Mouse (Mus musculus) kidney, adult 18-20 months (tissue): ENCODE measurements at regions not wholly inside any gene's neighbourhood (a gene's known extent, or its start where the extent isn't known, plus 50 kb on each side); places are given as distances from the start of the nearest gene placed in this dataset.
"Not testable (repeated sequence)": the region's sequence is repeated elsewhere in the genome, so short reads cannot be mapped to it uniquely, and the experiment has no call there.

Experiments
- DNase-seq: peaks from one replicate; pipeline ENCODE4 v3.0.0; 2021

GRCm38 (mm10) chr17:61337094-61337493, 1544.0 kb downstream of the Efna5 start:
- DNase-seq: no peak

DNA sequence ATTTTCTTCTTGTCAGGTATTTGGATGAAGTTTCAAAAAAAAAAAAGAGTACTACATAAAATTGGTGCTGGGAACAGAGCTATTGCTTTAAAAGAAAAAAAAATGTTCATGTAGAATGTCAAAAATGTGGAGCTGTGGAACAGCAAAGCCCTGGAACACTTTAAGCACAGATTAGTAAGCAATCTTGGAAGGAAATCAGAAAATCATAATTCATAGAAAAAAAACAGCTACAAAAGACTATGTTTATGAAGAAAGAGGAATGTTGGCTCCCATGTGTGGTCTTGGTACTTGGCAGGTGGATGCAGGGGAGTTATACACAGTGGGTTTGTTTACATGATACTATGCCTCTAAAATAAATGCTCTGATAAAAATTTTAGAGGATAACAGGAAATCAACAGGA, 1555.7 kb downstream of the Efna5 start:
- DNase-seq: no peak

DNA sequence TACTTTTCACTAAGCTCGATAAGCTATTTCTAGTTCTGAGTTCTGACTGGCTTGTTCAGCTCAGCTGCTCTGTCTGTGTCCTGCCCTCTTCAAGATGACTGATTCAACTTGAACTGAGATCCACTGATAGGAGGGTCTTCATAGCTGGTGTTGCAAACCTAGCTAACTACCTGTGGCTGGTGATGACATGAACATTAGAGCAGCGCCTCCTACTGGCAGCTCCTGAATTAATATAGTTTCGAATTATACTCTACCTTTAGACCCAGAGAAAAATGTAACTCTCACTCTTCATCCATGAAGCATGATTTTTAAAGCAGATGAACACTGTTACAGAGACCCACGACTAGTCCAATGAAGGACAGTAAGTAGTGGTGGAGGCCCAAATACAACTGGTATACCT, 1560.3 kb downstream of the Efna5 start:
- no peak for DNase-seq

GRCm38 (mm10) chr17:61313424-61313823, 1567.7 kb downstream of the Efna5 start:
- DNase-seq: no peak

GRCm38 (mm10) chr17:61311189-61311588, 1569.9 kb downstream of the Efna5 start:
- no peak for DNase-seq

DNA sequence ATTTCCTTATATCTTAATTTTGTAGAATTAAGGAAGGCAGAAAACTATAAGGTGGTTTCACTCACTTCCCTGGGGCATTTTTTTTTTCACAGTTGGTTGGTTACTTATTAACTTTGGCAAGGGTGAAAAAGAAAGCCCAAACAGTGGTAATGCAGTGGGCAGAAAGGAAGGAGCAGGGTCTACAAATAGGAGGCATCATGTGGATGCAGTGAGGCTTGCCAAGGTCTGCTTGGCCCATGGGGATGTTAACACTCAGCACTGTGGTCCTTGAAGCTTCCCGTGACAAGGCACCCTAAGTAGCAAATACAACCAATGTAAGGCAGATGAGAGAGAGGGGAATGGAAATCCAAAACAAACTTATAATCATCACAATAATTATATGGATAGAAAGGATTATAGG, 1577.5 kb downstream of the Efna5 start:
- DNase-seq: no peak

- DNase-seq: peak; percentile 8
Measured at GRCm38 (mm10) chr17:61301984-61302383, 1579.1 kb downstream of the Efna5 start.

- DNase-seq: no peak
Measured at GRCm38 (mm10) chr17:61301171-61301570, 1579.9 kb downstream of the Efna5 start.

- no peak for DNase-seq
Measured at GRCm38 (mm10) chr17:61291129-61291528, 1590.0 kb downstream of the Efna5 start.

DNA sequence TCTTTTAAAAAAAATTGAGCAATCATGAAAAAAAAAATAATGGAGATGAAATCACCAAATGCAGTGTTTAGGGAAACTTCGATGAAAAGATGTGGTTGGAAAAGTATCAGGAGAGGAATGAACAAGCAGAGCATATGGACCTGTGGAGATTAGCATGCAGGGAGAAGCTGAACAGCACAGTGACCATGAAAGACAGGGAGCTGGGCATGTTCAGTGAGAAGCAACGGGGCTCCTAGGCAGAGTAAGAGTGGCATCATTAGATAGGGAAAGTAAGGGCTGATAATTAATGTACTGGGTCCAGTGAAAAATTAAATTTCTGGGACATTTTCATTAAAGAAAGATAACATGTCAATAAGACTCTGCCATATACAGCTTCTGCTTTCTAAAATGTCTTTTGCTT, 1592.5 kb downstream of the Efna5 start:
- DNase-seq: no peak

DNA sequence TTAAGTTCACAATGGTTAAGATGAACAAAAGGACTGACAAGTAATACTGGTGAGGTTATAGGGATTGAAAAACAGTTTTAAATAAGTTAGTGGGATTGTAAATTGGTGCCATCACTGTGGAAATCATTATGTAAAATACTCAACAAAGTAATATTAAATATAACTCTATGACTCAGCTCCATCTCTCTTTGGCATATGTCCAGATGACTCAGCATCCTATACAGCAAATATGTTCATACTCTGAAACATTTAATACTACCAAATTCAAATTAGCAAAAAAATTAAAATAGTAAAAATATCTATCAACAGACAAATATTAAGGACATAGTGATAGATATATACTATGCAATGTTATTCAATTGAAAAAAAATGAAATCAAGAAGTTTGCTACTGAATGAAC, 1607.5 kb downstream of the Efna5 start:
- DNase-seq: no peak

- DNase-seq: not testable (repeated sequence)
Measured at GRCm38 (mm10) chr17:61256526-61256925, 1624.6 kb downstream of the Efna5 start.

- no peak for DNase-seq
Measured at GRCm38 (mm10) chr17:61248411-61248810, 1632.7 kb downstream of the Efna5 start.

GRCm38 (mm10) chr17:61217198-61217722, 1663.9 kb downstream of the Efna5 start:
- no peak for DNase-seq

- no peak for DNase-seq
Measured at GRCm38 (mm10) chr17:61204316-61204715, 1676.8 kb downstream of the Efna5 start.

DNA sequence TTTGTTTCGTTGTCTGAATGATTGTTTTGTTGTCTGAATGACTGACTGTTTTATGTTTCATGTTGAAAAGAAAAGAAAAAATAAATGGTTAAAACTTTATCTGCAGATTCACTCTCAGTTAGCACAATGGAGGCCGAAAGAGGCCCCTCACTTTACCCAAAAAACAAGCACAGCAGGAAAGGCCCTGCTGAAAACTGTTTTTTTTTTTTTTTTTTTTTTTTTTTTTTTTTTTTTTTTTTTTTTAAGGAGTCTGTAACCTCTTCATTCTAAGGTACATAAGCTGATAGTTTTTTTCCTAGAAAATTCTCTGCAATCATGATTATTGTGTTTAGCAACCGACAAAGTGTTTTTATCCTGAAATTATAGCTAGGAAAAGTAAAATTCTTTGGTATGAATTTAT, 1693.2 kb downstream of the Efna5 start:
- not testable (repeated sequence) for DNase-seq

DNA sequence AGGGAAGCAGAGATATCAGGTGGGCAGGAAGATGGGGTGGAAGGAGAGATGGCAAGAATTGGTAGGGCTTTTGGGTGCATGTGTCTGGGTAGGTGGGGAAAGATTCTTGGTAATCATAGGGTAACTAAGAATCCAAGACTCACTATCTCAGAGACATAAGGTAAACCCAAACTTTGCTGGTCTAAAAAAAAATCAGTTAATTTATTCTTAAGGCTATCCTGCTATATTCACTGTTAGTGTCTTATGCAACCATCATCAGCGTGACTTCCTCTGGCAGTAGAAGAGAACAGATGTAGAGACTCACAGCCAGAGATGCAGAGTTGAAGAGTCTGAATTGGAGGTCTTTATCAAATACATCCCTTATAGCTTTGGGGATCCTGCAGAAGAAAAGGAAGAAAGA, 1704.5 kb downstream of the Efna5 start:
- DNase-seq: no peak

GRCm38 (mm10) chr17:61159437-61159836, 1721.7 kb downstream of the Efna5 start:
- DNase-seq: no peak

DNA sequence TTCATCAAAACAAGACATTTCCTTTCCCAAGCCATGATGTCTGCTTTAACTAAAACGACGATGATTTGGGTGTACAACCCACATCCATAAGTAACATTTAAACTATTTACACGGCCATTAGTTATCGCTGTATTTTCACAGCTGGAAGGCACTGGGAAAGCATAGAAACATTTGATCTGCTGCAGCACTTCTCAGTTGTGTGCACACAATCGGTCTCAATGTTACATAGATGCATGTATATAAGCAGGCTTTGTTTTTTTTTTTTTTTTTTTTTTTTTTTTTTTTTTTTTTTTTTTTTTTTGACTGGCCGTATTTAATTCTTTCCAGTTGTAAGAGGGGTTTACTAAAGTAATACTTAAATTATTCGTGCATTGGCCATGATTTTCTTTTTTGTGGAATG, 1744.1 kb downstream of the Efna5 start:
- DNase-seq: no peak

- DNase-seq: no peak
Measured at GRCm38 (mm10) chr17:61127767-61128166, 1753.3 kb downstream of the Efna5 start.

DNA sequence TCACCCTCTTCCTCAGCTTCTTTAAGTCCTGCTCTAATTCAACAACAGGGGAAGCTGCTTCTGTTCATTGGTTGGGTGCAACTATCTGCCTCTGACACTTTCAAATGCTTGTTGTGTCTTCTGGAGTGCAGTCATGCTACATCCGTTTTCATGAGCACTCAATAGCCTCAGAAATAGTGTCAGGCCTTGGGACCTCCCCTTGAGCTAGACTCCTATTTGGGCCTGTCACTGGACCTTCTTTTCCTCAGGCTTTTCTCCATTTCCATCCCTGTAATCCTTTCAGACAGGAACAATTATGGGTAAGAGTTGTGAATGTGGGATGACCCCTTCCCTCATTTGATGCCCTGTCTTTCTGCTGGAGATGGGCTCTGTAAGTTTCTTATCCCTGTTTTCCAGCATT, 1774.8 kb downstream of the Efna5 start:
- DNase-seq: no peak

GRCm38 (mm10) chr17:61060450-61060849, 1820.7 kb downstream of the Efna5 start:
- DNase-seq: no peak

- no peak for DNase-seq
Measured at GRCm38 (mm10) chr17:61058471-61058870, 1822.6 kb downstream of the Efna5 start.

- no peak for DNase-seq
Measured at GRCm38 (mm10) chr17:61033544-61034251, 1847.4 kb downstream of the Efna5 start.

DNA sequence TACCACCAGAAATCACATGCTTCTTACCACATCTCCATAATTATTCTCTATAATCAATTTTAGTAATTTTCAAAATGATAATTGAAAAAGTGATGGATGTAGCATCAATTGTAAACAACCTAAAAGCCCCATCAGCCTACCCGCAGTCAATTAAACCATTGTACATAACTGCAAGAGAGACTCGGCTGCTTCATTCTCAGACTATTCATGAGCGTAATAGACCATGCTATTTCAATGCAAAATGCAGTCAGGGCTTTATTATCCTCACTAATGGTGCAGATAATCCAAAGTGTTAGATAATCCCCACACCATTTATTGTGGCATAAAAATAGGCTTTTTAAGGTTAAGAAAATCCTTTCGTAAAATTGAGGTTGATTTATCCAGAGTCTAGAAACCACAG, 1862.5 kb downstream of the Efna5 start:
- DNase-seq: no peak
